Comparison of ENCODE assay signal across 18 mouse cellular contexts in the genomic region with DNA sequence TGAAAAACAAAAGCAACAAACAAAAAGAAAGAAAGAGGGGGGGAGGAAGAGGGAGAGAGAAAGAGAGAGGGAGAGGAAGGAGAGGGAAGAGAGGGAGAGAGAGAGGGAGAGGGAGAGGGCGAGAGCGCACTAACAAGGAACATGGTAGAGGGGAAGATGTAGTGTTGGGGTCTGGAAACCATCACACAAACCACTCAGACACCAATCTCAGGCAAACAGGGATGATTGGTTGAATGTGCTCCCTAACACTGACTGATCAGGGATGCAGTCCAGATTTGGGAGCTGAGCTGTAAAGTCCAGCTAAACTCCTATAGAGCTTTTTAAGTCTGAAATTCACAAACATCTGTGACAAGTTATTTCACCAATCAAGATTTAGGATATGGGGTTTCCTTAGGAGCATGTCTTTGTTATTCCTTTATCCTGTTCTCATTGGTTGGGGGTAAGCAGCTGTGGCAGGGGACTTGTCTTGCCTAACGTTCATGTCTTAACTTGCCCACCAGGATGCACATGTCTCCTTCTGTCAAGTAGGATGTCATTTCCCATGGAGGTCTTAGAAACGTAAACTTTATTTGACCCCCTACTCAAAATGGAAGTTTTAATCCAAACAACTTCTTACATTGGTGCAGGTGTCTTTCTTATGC. TPM values are rescaled to one million over a fixed set of nuclear protein-coding genes. Genes with fewer than 3 reads are reported as not detected.
"Had no signal": no experiment of that assay in that cellular context is flagged by ENCODE, and none has a peak within 500 bp of the region (broad histone marks: within the 10 kb centered on the region; RNA-seq: fewer than 3 reads in every experiment).

No protein-coding gene starts in this region.

- H3K4me1 ChIP-seq: liver, embryonic 13.5 days; liver, embryonic 15.5 days; lung, embryonic 15.5 days; midbrain, embryonic 13.5 days; midbrain, embryonic 15.5 days; neural tube, embryonic 12.5 days had no signal

- H3K27me3 ChIP-seq: liver, embryonic 13.5 days; liver, embryonic 15.5 days; lung, embryonic 15.5 days; midbrain, embryonic 13.5 days; midbrain, embryonic 15.5 days; neural tube, embryonic 12.5 days had no signal

- ATAC-seq: liver, postnatal 0 days; lung, postnatal 0 days; midbrain, embryonic 13.5 days; midbrain, embryonic 15.5 days had no signal

- H3K36me3 ChIP-seq: liver, embryonic 13.5 days; liver, embryonic 15.5 days; lung, embryonic 15.5 days; midbrain, embryonic 13.5 days; midbrain, embryonic 15.5 days; neural tube, embryonic 12.5 days had no signal

- H3K9me3 ChIP-seq: liver, embryonic 13.5 days; liver, embryonic 15.5 days; lung, embryonic 15.5 days; midbrain, embryonic 13.5 days; midbrain, embryonic 15.5 days; neural tube, embryonic 12.5 days had no signal

- H3K4me2 ChIP-seq: liver, embryonic 13.5 days; liver, embryonic 15.5 days; lung, embryonic 15.5 days; midbrain, embryonic 11.5 days; midbrain, embryonic 13.5 days; midbrain, embryonic 15.5 days; neural tube, embryonic 12.5 days had no signal

- H3K4me3 ChIP-seq: liver, embryonic 13.5 days; liver, embryonic 15.5 days; lung, embryonic 15.5 days; megakaryocyte, embryonic 14.5 days; midbrain, embryonic 13.5 days; midbrain, embryonic 15.5 days; neural tube, embryonic 12.5 days had no signal

- H3K9ac ChIP-seq: liver, embryonic 13.5 days; liver, embryonic 15.5 days; liver, postnatal 0 days; lung, embryonic 15.5 days; midbrain, embryonic 13.5 days; midbrain, embryonic 15.5 days; neural tube, embryonic 12.5 days had no signal

- H3K27ac ChIP-seq: liver, embryonic 13.5 days; liver, embryonic 15.5 days; lung, embryonic 15.5 days; macrophage; midbrain, embryonic 13.5 days; midbrain, embryonic 15.5 days; neural tube, embryonic 12.5 days had no signal

- DNase-seq: liver, embryonic 13.5 days; liver, postnatal 0 days; lung, adult 2 months; lung, postnatal 14 days; lung, postnatal 36 days; right cerebral cortex, postnatal 14 days; thymus, adult 18-20 months; thymus, postnatal 14 days; thymus, postnatal 36 days had no signal

RNA-seq across cellular contexts. Expression of a gene that starts 45.8 kb away (rescaled TPM):
- polyA plus RNA-seq: liver, postnatal 0 days; macrophage; midbrain, embryonic 11.5 days; midbrain, embryonic 13.5 days had no signal
